ENCODE assay signal across 8 mouse cellular contexts in the genomic region with DNA sequence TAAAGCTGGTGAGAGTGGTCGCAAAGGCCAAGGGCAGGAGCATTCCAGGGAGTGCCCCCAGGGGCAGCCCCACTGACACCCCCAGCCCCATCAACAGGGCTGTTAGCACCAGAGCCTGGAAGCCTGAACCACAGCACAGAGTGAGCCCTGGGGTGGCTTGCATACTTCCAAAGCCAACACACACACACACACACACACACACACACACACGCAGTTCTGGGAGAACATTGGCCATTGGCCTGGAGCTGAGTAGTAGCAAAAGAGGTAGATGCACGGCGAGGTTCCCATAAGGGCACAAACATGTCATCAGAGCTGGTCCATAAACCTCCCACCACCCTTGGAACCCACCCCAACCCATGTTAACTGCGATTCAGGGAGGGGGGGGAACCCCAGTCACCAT. TPM values are rescaled to one million over a fixed set of nuclear protein-coding genes. Genes with fewer than 3 reads are reported as not detected.
DNase-seq lines count a peak whose midpoint lies in the region; ATAC-seq and TF ChIP-seq lines count a peak whose summit lies in the region.

No protein-coding gene starts in this region.

- H3K27ac ChIP-seq in embryonic facial prominence, embryonic 11.5 days (replicated peaks; ENCODE audit: low read depth, low read length) = no peak overlapping the region
- peak overlapping the region; percentile 74; the same call in 1 of the 2 replicates for H3K27ac ChIP-seq in intestine, embryonic 14.5 days (ENCODE audit: low read depth)
- peak overlapping the region; percentile 85 for H3K27ac ChIP-seq in midbrain, postnatal 0 days (ENCODE audit: low read depth, low read length)

- H3K9me3 ChIP-seq in embryonic facial prominence, embryonic 11.5 days (replicated peaks; ENCODE audit: control insufficient read depth, low read length) = no peaks in the 10 kb centered on the region
- no peaks in the 10 kb centered on the region for H3K9me3 ChIP-seq in intestine, embryonic 14.5 days (ENCODE audit: control insufficient read depth, low read length)
- H3K9me3 ChIP-seq in midbrain, postnatal 0 days (ENCODE audit: low read length) = no peaks in the 10 kb centered on the region

- WGBS in embryonic facial prominence, embryonic 11.5 days = 33% methylated on average over 5 of the region's 5 CpGs
- 33% methylated on average over 5 of the region's 5 CpGs for WGBS in intestine, embryonic 14.5 days
- WGBS in midbrain, postnatal 0 days = 37% methylated on average over 5 of the region's 5 CpGs

- H3K9ac ChIP-seq in embryonic facial prominence, embryonic 11.5 days (replicated peaks; ENCODE audit: low read length) = peak overlapping the region; percentile 61
- H3K9ac ChIP-seq in intestine, embryonic 14.5 days (ENCODE audit: low read length) = peak overlapping the region; percentile 55; the same call in 1 of the 2 replicates
- H3K9ac ChIP-seq in midbrain, postnatal 0 days (replicated peaks; ENCODE audit: low read length, poor library complexity, severe bottlenecking) = peak overlapping the region; percentile 65

- H3K27me3 ChIP-seq in embryonic facial prominence, embryonic 11.5 days (ENCODE audit: control insufficient read depth, insufficient read depth, low read length) = no peaks in the 10 kb centered on the region
- no peaks in the 10 kb centered on the region for H3K27me3 ChIP-seq in intestine, embryonic 14.5 days (replicated peaks; ENCODE audit: control insufficient read depth, insufficient read depth, low read length)
- no peaks in the 10 kb centered on the region for H3K27me3 ChIP-seq in midbrain, postnatal 0 days (ENCODE audit: insufficient read depth, low read length)

- TF ChIP-seq CTCF in midbrain, postnatal 0 days (IDR thresholded peaks at IDR 0.05) = no peak

- H3K4me3 ChIP-seq in embryonic facial prominence, embryonic 11.5 days (ENCODE audit: low read depth, low read length) = peak overlapping the region; percentile 47
- H3K4me3 ChIP-seq in intestine, embryonic 14.5 days (ENCODE audit: low read depth, low read length) = peak overlapping the region; percentile 48
- H3K4me3 ChIP-seq in midbrain, postnatal 0 days (ENCODE audit: low read depth, low read length) = peak overlapping the region; percentile 48

- no peak for ATAC-seq in embryonic facial prominence, embryonic 11.5 days (replicated peaks; ENCODE audit: insufficient number of reproducible peaks, low FRiP score, low TSS enrichment, low read depth)
- no peak for ATAC-seq in intestine, embryonic 14.5 days (replicated peaks; ENCODE audit: low FRiP score, low TSS enrichment, low read depth)
- 0 out of 2 replicates have a peak, but pooled peaks have one; percentile 2 for ATAC-seq in midbrain, postnatal 0 days (ENCODE audit: low FRiP score)
- no peak for ATAC-seq in erythroid progenitor cell, adult 5-6 weeks (replicated peaks; ENCODE audit: low FRiP score, poor library complexity, severe bottlenecking)

- peaks cover 8% of the 10 kb centered on the region for H3K4me1 ChIP-seq in embryonic facial prominence, embryonic 11.5 days (ENCODE audit: control insufficient read depth, insufficient read depth, low read length)
- peaks cover 23% of the 10 kb centered on the region for H3K4me1 ChIP-seq in intestine, embryonic 14.5 days (replicated peaks; ENCODE audit: control insufficient read depth, insufficient read depth, low read length)
- H3K4me1 ChIP-seq in midbrain, postnatal 0 days (ENCODE audit: insufficient read depth, low read length) = peaks cover 14% of the 10 kb centered on the region

- peak overlapping the region; percentile 86 for H3K4me2 ChIP-seq in embryonic facial prominence, embryonic 11.5 days (ENCODE audit: low read depth, low read length)
- H3K4me2 ChIP-seq in intestine, embryonic 14.5 days (ENCODE audit: low read length) = peak overlapping the region; percentile 96
- H3K4me2 ChIP-seq in midbrain, postnatal 0 days (ENCODE audit: low read depth, low read length, poor library complexity, severe bottlenecking) = peak overlapping the region; percentile 77

- no peaks in the 10 kb centered on the region; the same call in none of the 2 replicates for H3K36me3 ChIP-seq in embryonic facial prominence, embryonic 11.5 days (replicated peaks; ENCODE audit: control insufficient read depth, insufficient read depth, low read depth, low read length)
- H3K36me3 ChIP-seq in intestine, embryonic 14.5 days (ENCODE audit: control insufficient read depth, insufficient read depth, low read length) = peaks cover 25% of the 10 kb centered on the region
- peaks cover 27% of the 10 kb centered on the region for H3K36me3 ChIP-seq in midbrain, postnatal 0 days (ENCODE audit: insufficient read depth, low read length)

- peak; percentile 32 to 49 for DNase-seq in kidney, postnatal 4 days
- no peak for DNase-seq in kidney, adult 8-10 months
- no peak for DNase-seq in embryonic facial prominence, embryonic 11.5 days (ENCODE audit: low spot score)
- DNase-seq in intestine, embryonic 14.5 days (ENCODE audit: low spot score) = no peak
- DNase-seq in midbrain, postnatal 0 days (ENCODE audit: low spot score) = no peak
- no peak for DNase-seq in layer of hippocampus, postnatal 14 days (ENCODE audit: low spot score in 2 of 2)
- no peak for DNase-seq in lung, postnatal 10 days

RNA-seq across cellular contexts. Expression of gene Tm7sf2, which starts 1.6 kb away (rescaled TPM):
- polyA plus RNA-seq in embryonic facial prominence, embryonic 11.5 days (2014; fragmentation: Nextera tagmentation; extraction: Ambion mirVana) = 26.0 and 26.3 TPM in 2 replicates
- 30.6 and 31.4 TPM in 2 replicates for polyA plus RNA-seq in intestine, embryonic 14.5 days (2014; fragmentation: Nextera tagmentation; extraction: Ambion mirVana)
- total RNA-seq in midbrain, postnatal 0 days (2014; rRNA removed) = 79.5 and 98.1 TPM in 2 replicates
- 50.2 and 51.6 TPM in 2 replicates for polyA plus RNA-seq in midbrain, postnatal 0 days (2015; fragmentation: Nextera tagmentation; extraction: Ambion mirVana)
- total RNA-seq in erythroid progenitor cell, adult 5-6 weeks (2015; ENCODE audit: low replicate concordance) = 14.1 TPM in 1 of 2 replicates, not detected in the other
- 1.9 TPM in 1 of 2 replicates, not detected in the other for total RNA-seq in erythroid progenitor cell, adult 5-6 weeks (2017; ENCODE audit: low replicate concordance)
- 10 to 100 TPM; 40.1 to 44.2 TPM for total RNA-seq in layer of hippocampus, postnatal 14 days (2021)

RNA-seq across cellular contexts. Expression of gene Znhit2, which starts 5.6 kb away (rescaled TPM):
- 40.8 and 44.2 TPM in 2 replicates for polyA plus RNA-seq in embryonic facial prominence, embryonic 11.5 days (2014; fragmentation: Nextera tagmentation; extraction: Ambion mirVana)
- 33.8 and 38.3 TPM in 2 replicates for polyA plus RNA-seq in intestine, embryonic 14.5 days (2014; fragmentation: Nextera tagmentation; extraction: Ambion mirVana)
- 53.3 and 59.1 TPM in 2 replicates for total RNA-seq in midbrain, postnatal 0 days (2014; rRNA removed)
- polyA plus RNA-seq in midbrain, postnatal 0 days (2015; fragmentation: Nextera tagmentation; extraction: Ambion mirVana) = 40.4 and 41.0 TPM in 2 replicates
- total RNA-seq in erythroid progenitor cell, adult 5-6 weeks (2015; ENCODE audit: low replicate concordance) = 5.9 and 7.2 TPM in 2 replicates
- total RNA-seq in erythroid progenitor cell, adult 5-6 weeks (2017; ENCODE audit: low replicate concordance) = 3.0 and 5.7 TPM in 2 replicates
- total RNA-seq in layer of hippocampus, postnatal 14 days (2021) = 10 to 100 TPM; 39.5 to 41.2 TPM

RNA-seq across cellular contexts. Expression of gene Fau, which starts 8.9 kb away (rescaled TPM):
- polyA plus RNA-seq in embryonic facial prominence, embryonic 11.5 days (2014; fragmentation: Nextera tagmentation; extraction: Ambion mirVana) = 773 and 801 TPM in 2 replicates
- polyA plus RNA-seq in intestine, embryonic 14.5 days (2014; fragmentation: Nextera tagmentation; extraction: Ambion mirVana) = 1,017 and 1,054 TPM in 2 replicates
- 494 and 628 TPM in 2 replicates for total RNA-seq in midbrain, postnatal 0 days (2014; rRNA removed)
- polyA plus RNA-seq in midbrain, postnatal 0 days (2015; fragmentation: Nextera tagmentation; extraction: Ambion mirVana) = 587 and 625 TPM in 2 replicates
- total RNA-seq in erythroid progenitor cell, adult 5-6 weeks (2015; ENCODE audit: low replicate concordance) = 666 and 864 TPM in 2 replicates
- 450 and 703 TPM in 2 replicates for total RNA-seq in erythroid progenitor cell, adult 5-6 weeks (2017; ENCODE audit: low replicate concordance)
- 100 to 1,000 TPM; 583 to 634 TPM for total RNA-seq in layer of hippocampus, postnatal 14 days (2021)

RNA-seq across cellular contexts. Expression of gene Mrpl49, which starts 9.0 kb away (rescaled TPM):
- polyA plus RNA-seq in embryonic facial prominence, embryonic 11.5 days (2014; fragmentation: Nextera tagmentation; extraction: Ambion mirVana) = 96.6 and 100 TPM in 2 replicates
- 82.1 and 82.5 TPM in 2 replicates for polyA plus RNA-seq in intestine, embryonic 14.5 days (2014; fragmentation: Nextera tagmentation; extraction: Ambion mirVana)
- total RNA-seq in midbrain, postnatal 0 days (2014; rRNA removed) = 34.7 and 37.3 TPM in 2 replicates
- 50.0 and 55.8 TPM in 2 replicates for polyA plus RNA-seq in midbrain, postnatal 0 days (2015; fragmentation: Nextera tagmentation; extraction: Ambion mirVana)
- total RNA-seq in erythroid progenitor cell, adult 5-6 weeks (2015; ENCODE audit: low replicate concordance) = 27.2 and 31.4 TPM in 2 replicates
- total RNA-seq in erythroid progenitor cell, adult 5-6 weeks (2017; ENCODE audit: low replicate concordance) = 13.0 and 40.8 TPM in 2 replicates
- 10 to 100 TPM; 39.9 to 50.8 TPM for total RNA-seq in layer of hippocampus, postnatal 14 days (2021)

RNA-seq across cellular contexts. Expression of gene Vps51, which starts 10.5 kb away (rescaled TPM):
- polyA plus RNA-seq in embryonic facial prominence, embryonic 11.5 days (2014; fragmentation: Nextera tagmentation; extraction: Ambion mirVana) = 41.1 and 44.4 TPM in 2 replicates
- polyA plus RNA-seq in intestine, embryonic 14.5 days (2014; fragmentation: Nextera tagmentation; extraction: Ambion mirVana) = 63.9 and 65.0 TPM in 2 replicates
- total RNA-seq in midbrain, postnatal 0 days (2014; rRNA removed) = 95.7 and 114 TPM in 2 replicates
- 92.4 and 101 TPM in 2 replicates for polyA plus RNA-seq in midbrain, postnatal 0 days (2015; fragmentation: Nextera tagmentation; extraction: Ambion mirVana)
- total RNA-seq in erythroid progenitor cell, adult 5-6 weeks (2015; ENCODE audit: low replicate concordance) = 17.3 and 30.2 TPM in 2 replicates
- 10.5 and 10.9 TPM in 2 replicates for total RNA-seq in erythroid progenitor cell, adult 5-6 weeks (2017; ENCODE audit: low replicate concordance)
- total RNA-seq in layer of hippocampus, postnatal 14 days (2021) = 10 to 100 TPM; 84.3 to 95.9 TPM

Comparison
In these comparisons a context has a peak if more than half of its experiments do, and no peak if none do; other contexts are left out.
1. DNase-seq: peak in kidney, postnatal 4 days (2 of 2); none in kidney, adult 8-10 months (0 of 2), embryonic facial prominence, embryonic 11.5 days (single experiment), intestine, embryonic 14.5 days (single experiment), midbrain, postnatal 0 days (single experiment), layer of hippocampus, postnatal 14 days (0 of 2) and lung, postnatal 10 days (single experiment).
2. Peak in every context shown above with its lines, with median percentiles within 50 percentile points of each other: H3K4me2 ChIP-seq, H3K4me3 ChIP-seq and H3K9ac ChIP-seq.